Mouse (Mus musculus): ENCODE measurements around the gene Exoc4. TPM values are rescaled to one million over a fixed set of nuclear protein-coding genes. Genes with fewer than 3 reads are reported as not detected.

The Exoc4 gene
- total and polyA plus RNA-seq, 2 experiments, result 3.7 to 28.0 TPM

- H3K4me1 ChIP-seq (ENCODE audit: control insufficient read depth, insufficient read depth, low read length), result no peaks in the 10 kb centered on the region
- H3K9ac ChIP-seq (ENCODE audit: low read depth, low read length), result no peak overlapping the region
- no peaks in the 10 kb centered on the region for H3K36me3 ChIP-seq (ENCODE audit: control insufficient read depth, insufficient read depth, low read length)
- no peaks in the 10 kb centered on the region for H3K79me2 ChIP-seq (ENCODE audit: control insufficient read depth, insufficient read depth, low read length)
- no peak for DNase-seq (ENCODE audit: extremely low read depth, low read depth, low spot score)
- H3K4me3 ChIP-seq (ENCODE audit: insufficient read depth, low read depth, low read length), result no peak overlapping the region
- WGBS, result 86% methylated on average over 2 of the region's 2 CpGs
- TF ChIP-seq CTCF (IDR thresholded peaks at IDR 0.05; ENCODE audit: low read depth, low read length) (no peak), POLR2A (IDR thresholded peaks at IDR 0.05; ENCODE audit: extremely low read depth, insufficient read depth, low read length) (no peak)
- no peak overlapping the region for H3K27ac ChIP-seq (replicated peaks; ENCODE audit: insufficient read depth, low read depth, low read length)
- H3K27me3 ChIP-seq (ENCODE audit: control insufficient read depth, insufficient read depth, low read length), result no peaks in the 10 kb centered on the region
Observed at GRCm38 (mm10) chr6:33946911-33947489, 698.1 kb downstream of the Exoc4 start.

- TF ChIP-seq POLR2A (IDR thresholded peaks at IDR 0.05; ENCODE audit: extremely low read depth, insufficient read depth, low read length) (no peak), CTCF (IDR thresholded peaks at IDR 0.05; ENCODE audit: low read depth, low read length) (0 out of 2 replicates have a peak, but pooled peaks have one; percentile 10)
- DNase-seq (ENCODE audit: extremely low read depth, low read depth, low spot score), result no peak
- H3K4me3 ChIP-seq (ENCODE audit: insufficient read depth, low read depth, low read length), result no peak overlapping the region
- H3K9ac ChIP-seq (ENCODE audit: low read depth, low read length), result no peak overlapping the region
- H3K79me2 ChIP-seq (ENCODE audit: control insufficient read depth, insufficient read depth, low read length), result no peaks in the 10 kb centered on the region
- no peaks in the 10 kb centered on the region for H3K4me1 ChIP-seq (ENCODE audit: control insufficient read depth, insufficient read depth, low read length)
- 97% methylated on average over 2 of the region's 2 CpGs for WGBS
- H3K27me3 ChIP-seq (ENCODE audit: control insufficient read depth, insufficient read depth, low read length), result no peaks in the 10 kb centered on the region
- H3K27ac ChIP-seq (replicated peaks; ENCODE audit: insufficient read depth, low read depth, low read length), result no peak overlapping the region
- no peaks in the 10 kb centered on the region for H3K36me3 ChIP-seq (ENCODE audit: control insufficient read depth, insufficient read depth, low read length)
Observed at GRCm38 (mm10) chr6:33950113-33950512, 701.2 kb downstream of the Exoc4 start.

GRCm38 (mm10) chr6:33955469-33955868, 706.6 kb downstream of the Exoc4 start:
- TF ChIP-seq POLR2A (IDR thresholded peaks at IDR 0.05; ENCODE audit: extremely low read depth, insufficient read depth, low read length) (no peak), CTCF (IDR thresholded peaks at IDR 0.05; ENCODE audit: low read depth, low read length) (no peak)
- no peaks in the 10 kb centered on the region for H3K36me3 ChIP-seq (ENCODE audit: control insufficient read depth, insufficient read depth, low read length)
- WGBS, result 88% methylated on average over 7 of the region's 7 CpGs
- no peak overlapping the region for H3K9ac ChIP-seq (ENCODE audit: low read depth, low read length)
- no peak for DNase-seq (ENCODE audit: extremely low read depth, low read depth, low spot score)
- H3K79me2 ChIP-seq (ENCODE audit: control insufficient read depth, insufficient read depth, low read length), result no peaks in the 10 kb centered on the region
- H3K4me1 ChIP-seq (ENCODE audit: control insufficient read depth, insufficient read depth, low read length), result no peaks in the 10 kb centered on the region
- no peaks in the 10 kb centered on the region for H3K27me3 ChIP-seq (ENCODE audit: control insufficient read depth, insufficient read depth, low read length)
- no peak overlapping the region for H3K4me3 ChIP-seq (ENCODE audit: insufficient read depth, low read depth, low read length)
- no peak overlapping the region for H3K27ac ChIP-seq (replicated peaks; ENCODE audit: insufficient read depth, low read depth, low read length)

GRCm38 (mm10) chr6:33958281-33958680, 709.4 kb downstream of the Exoc4 start:
- Histone ChIP-seq H3K4me3 (ENCODE audit: insufficient read depth, low read depth, low read length) (no peak overlapping the region), H3K79me2 (ENCODE audit: control insufficient read depth, insufficient read depth, low read length) (no peaks in the 10 kb centered on the region), H3K36me3 (ENCODE audit: control insufficient read depth, insufficient read depth, low read length) (no peaks in the 10 kb centered on the region), H3K9ac (ENCODE audit: low read depth, low read length) (no peak overlapping the region), H3K4me1 (ENCODE audit: control insufficient read depth, insufficient read depth, low read length) (no peaks in the 10 kb centered on the region), H3K27ac (replicated peaks; ENCODE audit: insufficient read depth, low read depth, low read length) (no peak overlapping the region), H3K27me3 (ENCODE audit: control insufficient read depth, insufficient read depth, low read length) (no peaks in the 10 kb centered on the region)
- no peak for TF ChIP-seq POLR2A (IDR thresholded peaks at IDR 0.05; ENCODE audit: extremely low read depth, insufficient read depth, low read length)
- no peak for TF ChIP-seq CTCF (IDR thresholded peaks at IDR 0.05; ENCODE audit: low read depth, low read length)
- WGBS, result 50% methylated on average over 3 of the region's 3 CpGs
- DNase-seq (ENCODE audit: extremely low read depth, low read depth, low spot score), result peak; percentile 62

- Histone ChIP-seq H3K79me2 (ENCODE audit: control insufficient read depth, insufficient read depth, low read length) (no peaks in the 10 kb centered on the region), H3K9ac (ENCODE audit: low read depth, low read length) (no peak overlapping the region), H3K4me1 (ENCODE audit: control insufficient read depth, insufficient read depth, low read length) (no peaks in the 10 kb centered on the region), H3K27me3 (ENCODE audit: control insufficient read depth, insufficient read depth, low read length) (no peaks in the 10 kb centered on the region), H3K4me3 (ENCODE audit: insufficient read depth, low read depth, low read length) (no peak overlapping the region), H3K36me3 (ENCODE audit: control insufficient read depth, insufficient read depth, low read length) (no peaks in the 10 kb centered on the region), H3K27ac (replicated peaks; ENCODE audit: insufficient read depth, low read depth, low read length) (no peak overlapping the region)
- no peak for DNase-seq (ENCODE audit: extremely low read depth, low read depth, low spot score)
- WGBS, result 81% methylated on average over 2 of the region's 2 CpGs
- TF ChIP-seq POLR2A (IDR thresholded peaks at IDR 0.05; ENCODE audit: extremely low read depth, insufficient read depth, low read length), result no peak
- TF ChIP-seq CTCF (IDR thresholded peaks at IDR 0.05; ENCODE audit: low read depth, low read length), result no peak
Observed at GRCm38 (mm10) chr6:33960766-33961165, 711.9 kb downstream of the Exoc4 start.

GRCm38 (mm10) chr6:33963092-33963491, 714.2 kb downstream of the Exoc4 start:
- Histone ChIP-seq H3K36me3 (ENCODE audit: control insufficient read depth, insufficient read depth, low read length) (no peaks in the 10 kb centered on the region), H3K79me2 (ENCODE audit: control insufficient read depth, insufficient read depth, low read length) (no peaks in the 10 kb centered on the region), H3K4me1 (ENCODE audit: control insufficient read depth, insufficient read depth, low read length) (no peaks in the 10 kb centered on the region), H3K27me3 (ENCODE audit: control insufficient read depth, insufficient read depth, low read length) (no peaks in the 10 kb centered on the region), H3K27ac (replicated peaks; ENCODE audit: insufficient read depth, low read depth, low read length) (no peak overlapping the region), H3K4me3 (ENCODE audit: insufficient read depth, low read depth, low read length) (no peak overlapping the region), H3K9ac (ENCODE audit: low read depth, low read length) (no peak overlapping the region)
- 92% methylated on average over 2 of the region's 2 CpGs for WGBS
- no peak for DNase-seq (ENCODE audit: extremely low read depth, low read depth, low spot score)
- TF ChIP-seq POLR2A (IDR thresholded peaks at IDR 0.05; ENCODE audit: extremely low read depth, insufficient read depth, low read length), result no peak
- TF ChIP-seq CTCF (IDR thresholded peaks at IDR 0.05; ENCODE audit: low read depth, low read length), result no peak

Measured in liver, adult 2 months (tissue).